Mouse (Mus musculus) adrenal gland, postnatal 4 days (tissue): ENCODE data around the gene Dnah11. TPM values are rescaled to one million over a fixed set of nuclear protein-coding genes. Genes with fewer than 3 reads are reported as not detected.
"Not testable (repeated sequence)": the region's sequence is repeated elsewhere in the genome, so short reads cannot be mapped to it uniquely, and the experiment has no call there.

Experiments
- DNase-seq, 2 experiments: peaks; one replicate each; pipeline ENCODE4 v3.0.0; 2021 to 2022; ENCODE audit warnings: low spot score in 2 of 2, mixed read lengths in 2 of 2
- total RNA-seq, 2 experiments: library from RNA; stranded (reverse); gene quantifications; 2 replicates each; pipeline ENCODE4 v1.2.3; 2021

Dnah11 gene
- total RNA-seq, 2 experiments from 2014 or later: 0.11 to 0.22 TPM

DNA sequence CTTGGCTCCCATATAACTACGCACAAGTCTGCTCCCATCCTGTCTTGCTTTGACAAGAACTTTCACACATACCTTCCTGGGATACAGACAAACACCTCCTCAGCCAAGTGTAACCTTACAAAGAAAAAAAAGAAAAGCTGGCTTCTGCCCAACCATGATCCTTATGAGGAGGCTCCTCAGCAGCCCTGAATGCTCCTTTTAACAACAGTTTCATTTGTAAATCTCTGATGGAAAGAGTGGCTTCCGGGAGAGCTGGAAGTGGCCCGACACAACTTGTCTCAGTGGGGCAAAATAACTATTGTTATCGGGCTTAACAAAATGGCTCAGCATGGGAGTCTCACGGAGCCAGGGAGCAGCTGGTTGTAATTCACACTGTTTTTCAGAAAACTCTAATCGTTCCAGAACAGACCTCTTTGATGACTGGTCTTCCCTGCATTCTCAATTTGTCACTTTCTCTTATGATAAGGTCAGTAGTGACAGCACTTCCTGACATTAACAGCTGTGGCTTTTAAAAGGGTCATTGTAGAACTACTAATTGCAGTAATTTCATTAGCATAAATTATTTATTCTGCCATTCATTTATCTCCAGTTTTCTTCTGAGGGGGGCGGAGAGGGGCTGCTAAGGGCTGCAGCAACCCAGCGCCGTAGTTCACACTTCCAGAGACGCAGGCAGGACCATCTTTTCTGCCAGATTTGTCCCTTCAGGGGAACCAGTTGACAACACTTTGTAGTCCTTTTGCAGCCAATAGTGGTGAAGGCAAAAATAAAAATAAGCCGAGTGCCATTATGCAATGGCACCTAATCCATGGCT, 209.6 kb downstream of the Dnah11 start:
- no peak for DNase-seq

DNA sequence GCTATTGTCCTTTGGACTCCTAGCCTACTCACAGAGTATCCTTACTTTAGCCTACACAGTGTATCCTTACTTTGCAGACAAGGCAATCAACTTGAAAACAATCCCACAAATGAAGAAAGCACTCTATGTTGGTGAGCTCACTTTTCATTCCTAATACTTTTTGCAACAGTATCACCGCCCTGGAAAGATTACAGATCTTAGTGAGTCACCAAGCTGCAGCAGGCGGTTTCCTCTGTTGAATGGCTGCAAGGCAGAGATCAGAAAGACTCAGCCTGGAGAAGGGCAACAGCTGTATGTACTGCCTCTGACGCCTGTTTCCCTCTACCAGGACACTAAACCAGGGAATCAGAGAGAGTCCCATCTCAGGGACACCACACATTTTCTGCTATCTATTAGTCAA, 218.5 kb downstream of the Dnah11 start:
- DNase-seq: no peak

DNA sequence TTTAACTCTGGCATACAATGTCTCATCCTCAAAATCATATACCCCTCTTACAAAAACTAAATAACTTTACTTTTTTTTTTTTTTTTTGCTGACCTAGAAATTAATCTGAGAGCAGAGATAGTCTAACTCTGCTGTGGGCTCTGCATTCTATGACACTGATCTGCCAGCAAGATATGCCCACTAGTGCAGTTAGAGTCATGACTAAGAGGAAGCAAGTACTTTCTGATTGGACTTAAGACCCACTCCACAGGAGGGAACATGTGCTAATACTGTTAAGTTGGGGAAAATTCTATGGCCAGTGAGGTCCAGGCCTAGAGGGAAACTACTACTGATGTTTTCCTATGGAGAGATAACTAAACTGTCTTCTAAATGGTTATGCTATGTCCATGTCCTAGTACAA, 225.1 kb downstream of the Dnah11 start:
- no peak for DNase-seq

DNA sequence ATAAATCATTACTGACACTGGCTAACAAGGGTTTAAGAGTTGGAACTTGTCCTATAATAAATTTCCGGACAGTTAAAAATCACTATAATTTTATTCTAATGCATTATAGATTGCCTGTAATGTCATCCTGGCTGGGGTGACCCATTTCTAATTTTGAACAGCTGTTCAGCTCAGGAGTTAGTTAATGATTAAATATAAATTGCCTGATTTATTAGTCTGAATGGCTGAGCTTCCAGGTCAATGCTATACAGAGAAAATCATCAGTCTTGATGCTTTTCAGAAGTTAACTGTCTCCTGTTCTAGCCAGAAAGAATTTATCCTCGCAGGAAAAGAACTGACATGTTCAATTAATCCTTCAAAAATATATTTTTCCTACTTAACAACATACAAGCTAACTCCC, 236.1 kb downstream of the Dnah11 start:
- DNase-seq: no peak

DNA sequence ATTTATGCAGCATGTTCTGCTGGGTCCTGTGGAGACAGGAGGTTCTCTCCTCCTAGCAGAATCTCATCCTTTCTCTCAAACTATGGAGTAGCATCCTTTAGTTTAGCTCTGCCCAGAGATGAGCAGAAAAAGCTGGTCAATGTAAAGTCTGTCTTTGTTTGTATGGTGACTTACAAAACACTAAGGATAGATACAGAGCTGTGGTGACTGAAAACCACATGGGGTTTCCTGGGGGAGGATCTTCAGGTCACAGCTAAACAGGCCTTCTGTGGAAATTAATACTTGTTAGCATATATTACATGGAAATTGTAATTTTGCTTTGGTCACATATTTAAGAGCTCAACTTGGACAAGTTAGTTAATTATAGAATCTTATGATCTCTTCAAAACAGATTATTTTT, 239.6 kb downstream of the Dnah11 start:
- no peak for DNase-seq

DNA sequence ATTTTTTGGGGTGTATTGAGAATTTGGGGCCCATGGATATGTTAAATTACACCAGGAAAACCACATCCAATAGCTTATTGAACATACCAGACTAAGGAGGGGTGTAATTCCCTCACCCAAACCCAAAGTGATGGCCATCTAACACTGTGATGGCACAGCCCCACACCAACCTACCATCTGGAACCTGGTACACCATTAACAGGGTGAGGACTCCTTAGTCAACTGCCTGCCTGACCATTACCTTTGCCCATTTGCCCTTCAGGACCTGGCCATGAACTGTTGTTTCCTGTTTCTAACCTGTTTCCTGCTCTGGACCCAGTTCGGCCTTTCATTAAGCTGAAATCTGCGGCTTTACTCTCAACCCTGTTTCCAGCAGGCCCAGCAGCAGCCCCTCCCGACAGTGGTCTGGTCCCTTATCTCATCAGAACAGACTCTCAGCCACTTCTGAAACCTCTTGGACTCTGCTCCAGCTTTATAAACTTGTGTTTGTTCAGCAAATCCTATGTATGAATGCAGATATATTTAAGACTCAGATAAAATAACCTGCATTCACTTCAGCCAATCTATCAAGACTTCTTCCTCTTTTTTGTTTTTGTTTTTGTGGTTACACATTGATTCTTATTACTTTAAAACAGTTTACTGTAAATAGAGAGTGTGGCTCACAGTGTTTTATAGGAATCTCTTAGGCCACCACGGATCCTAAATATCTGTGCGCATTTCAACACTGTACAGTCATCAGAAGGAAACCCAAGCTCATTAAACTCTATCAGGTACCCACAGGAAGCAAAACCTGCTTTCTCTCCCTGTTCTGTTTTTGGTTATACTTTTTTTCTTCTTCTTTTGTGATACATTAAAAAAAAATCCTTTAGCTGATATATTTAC, 251.8 kb downstream of the Dnah11 start:
- DNase-seq: no peak

DNA sequence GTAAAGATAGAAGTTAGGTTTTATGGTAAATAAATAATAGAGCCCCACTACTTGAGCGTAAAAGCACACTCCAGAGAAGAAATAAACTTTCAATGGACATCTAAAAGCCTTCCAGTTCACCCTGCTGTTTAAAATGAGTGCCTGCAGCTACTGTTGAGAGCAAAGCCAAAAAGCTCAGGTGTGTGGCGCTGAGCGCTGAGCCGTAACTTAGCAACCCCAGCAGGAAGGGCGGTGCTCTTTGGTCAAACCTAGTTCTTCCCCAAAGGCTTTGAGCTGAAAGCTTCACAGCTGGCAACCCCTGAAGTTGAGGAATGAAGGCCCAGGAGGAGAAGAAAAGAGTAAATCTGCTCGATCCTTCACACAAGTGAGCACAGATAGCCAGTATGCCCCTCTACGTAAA, 256.9 kb downstream of the Dnah11 start:
- DNase-seq: no peak

DNA sequence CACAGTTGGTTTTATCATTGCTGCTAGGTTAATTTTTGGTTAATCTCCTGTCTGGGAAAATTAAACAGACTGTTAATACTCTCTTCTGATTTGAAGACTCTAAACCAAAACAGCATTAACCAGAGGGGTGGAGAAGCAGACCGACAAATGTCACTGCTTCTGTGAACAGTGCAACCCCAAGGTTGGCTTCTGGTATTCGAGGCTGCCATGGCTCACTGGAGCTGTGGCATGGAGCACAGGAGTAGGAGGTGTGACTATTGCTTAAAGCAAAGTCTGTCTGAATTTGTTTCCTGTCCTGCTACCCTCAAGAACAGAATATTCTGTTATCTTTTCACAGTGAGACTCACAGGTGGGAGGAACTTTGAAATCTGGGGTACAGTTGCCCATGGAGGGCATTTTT, 260.6 kb downstream of the Dnah11 start:
- no peak for DNase-seq

DNA sequence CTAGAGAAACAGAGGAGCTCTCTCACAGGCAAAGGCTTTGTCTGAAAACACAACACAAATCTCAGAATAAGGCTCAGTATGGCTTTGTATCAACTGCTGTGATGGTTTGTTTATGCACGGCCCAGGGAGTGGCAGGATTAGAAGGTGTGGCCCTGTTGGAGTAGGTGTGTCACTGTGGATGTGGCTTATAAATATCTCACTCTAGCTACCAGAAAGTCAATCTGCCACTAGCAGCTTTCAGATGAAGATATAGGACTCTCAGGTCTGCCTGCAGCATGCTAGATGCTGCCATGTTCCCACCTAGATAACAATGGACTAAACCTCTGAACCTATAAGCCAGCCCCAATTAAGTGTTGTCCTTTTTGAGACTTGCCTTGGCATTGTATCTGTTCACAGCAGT, 266.8 kb downstream of the Dnah11 start:
- DNase-seq: no peak

DNA sequence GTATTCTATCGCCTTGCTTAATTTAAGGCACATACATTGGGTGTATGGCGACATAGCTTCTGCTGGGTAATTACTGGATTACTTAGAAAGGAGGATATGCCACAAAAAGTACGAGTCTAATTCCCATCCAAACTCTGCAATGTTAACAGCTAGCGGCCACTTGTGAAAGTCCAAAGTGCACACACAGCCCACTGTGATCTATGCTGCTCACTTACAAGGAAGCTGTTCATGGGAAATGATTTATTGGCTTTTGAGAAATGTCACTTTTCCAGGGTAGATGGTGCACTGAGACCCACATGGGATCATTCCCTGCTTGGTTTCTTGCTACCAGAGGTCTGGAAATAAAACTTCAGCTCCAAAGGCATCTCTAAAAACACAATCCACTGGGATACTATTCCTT, 269.1 kb downstream of the Dnah11 start:
- no peak for DNase-seq

DNA sequence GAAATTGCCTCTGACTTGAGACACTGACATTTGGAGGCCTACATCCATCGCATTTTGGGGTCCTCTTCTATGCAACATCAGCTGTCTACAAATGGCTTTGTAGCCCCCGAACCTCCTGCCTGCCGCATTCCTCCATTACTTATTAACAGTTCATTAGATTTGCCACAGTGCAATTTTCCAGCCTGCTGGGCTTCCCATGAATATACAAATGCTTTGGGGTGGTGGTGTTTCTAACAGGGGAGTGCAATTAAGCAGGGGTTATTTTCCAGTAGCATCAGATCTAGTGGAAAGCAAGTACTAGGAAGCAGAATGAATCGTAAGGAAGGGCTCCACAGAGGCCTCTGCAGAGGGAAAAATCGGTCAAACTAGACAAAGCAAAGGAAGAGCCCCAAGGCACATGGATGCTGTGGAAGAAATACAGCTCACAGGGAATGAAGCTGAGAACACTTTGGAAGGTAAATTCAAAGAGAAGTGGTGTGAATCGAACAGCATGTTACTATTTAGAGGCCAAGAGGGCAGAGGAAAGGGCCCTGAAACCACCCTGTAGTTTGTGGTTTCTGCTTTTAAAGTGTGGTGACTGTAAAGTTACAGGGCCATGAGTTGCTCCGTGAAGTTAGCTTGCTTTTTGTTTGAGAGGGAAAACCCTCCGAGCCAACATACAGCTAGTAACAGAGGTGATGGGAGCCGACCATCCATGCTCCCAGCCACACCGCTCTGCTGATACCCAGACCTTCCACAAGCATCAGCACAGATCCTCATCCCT, 282.8 kb downstream of the Dnah11 start:
- DNase-seq: no peak

DNA sequence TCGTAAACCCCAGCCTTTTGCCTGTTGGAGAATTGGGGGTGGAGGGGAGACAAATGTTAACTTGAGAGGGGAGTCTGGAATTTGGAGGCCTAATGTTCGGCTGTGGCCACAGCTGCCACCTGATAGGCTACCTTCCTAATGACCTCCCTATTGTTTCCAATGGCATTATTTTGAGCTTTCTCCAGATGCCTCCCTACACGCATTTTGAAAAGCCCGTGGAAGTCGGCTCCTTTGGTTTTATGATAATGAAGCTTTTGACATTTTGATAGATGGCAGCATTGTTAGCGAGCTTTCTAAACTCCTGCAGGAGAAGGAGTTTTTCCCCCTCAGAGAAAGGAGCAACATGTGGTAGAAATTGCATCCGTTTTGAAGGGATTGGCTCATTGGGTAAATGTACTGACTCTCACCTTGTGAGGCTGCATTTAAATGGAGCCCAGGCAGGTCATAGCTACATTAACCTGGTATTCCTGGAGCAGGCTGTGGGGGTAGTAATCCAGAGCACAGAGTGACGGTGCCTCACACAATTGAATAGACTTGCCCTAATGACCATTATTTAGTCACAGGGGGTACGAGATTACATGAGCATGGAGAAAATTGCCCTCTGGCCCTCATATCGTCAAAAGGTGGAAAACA, 284.1 kb downstream of the Dnah11 start:
- no peak for DNase-seq

DNA sequence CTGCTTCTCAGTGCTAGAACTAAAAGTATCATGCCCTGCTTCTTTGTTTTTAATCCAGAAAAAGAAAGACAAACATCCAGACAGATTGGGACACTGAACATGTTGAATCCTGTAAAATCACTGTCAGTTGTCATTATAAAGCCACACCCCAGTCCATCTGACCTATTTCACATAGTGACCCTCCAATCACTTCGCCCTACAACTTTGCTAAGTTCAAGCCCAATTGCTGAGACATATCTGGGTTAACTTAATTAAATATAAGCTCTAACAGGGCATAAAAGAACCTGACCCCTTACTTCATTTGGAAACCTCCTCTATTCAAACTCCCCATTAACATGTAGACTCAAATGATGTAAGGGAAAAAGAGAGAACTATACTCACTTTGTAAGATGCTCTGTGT, 287.4 kb downstream of the Dnah11 start:
- no peak for DNase-seq

DNA sequence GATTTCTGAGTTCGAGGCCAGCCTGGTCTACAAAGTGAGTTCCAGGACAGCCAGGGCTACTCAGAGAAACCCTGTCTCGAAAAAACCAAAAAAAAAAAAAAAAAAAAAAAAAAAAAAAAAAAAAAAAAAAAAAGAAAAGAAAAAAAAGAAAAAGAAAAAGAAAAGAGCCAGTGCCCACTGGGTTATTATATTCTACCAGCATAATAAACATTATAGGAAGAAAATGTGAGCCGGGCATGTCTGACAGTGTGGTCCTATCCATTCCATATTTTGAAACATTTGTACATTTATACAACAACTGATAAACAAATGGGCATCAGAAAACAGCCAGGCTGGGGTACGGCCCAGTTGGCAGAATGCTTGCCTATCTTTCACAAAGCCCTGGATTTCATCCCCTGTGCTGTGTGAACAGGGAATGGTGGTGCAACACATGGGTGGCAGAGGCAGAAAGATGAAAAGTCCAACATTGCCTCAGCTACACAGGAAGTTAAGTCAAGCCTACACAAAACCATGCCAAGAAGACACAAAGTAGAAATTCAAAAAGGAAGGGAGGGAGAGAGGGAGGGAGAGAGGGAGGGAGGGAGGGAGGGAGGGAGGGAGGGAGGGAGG, 293.5 kb downstream of the Dnah11 start:
- not testable (repeated sequence) for DNase-seq

DNA sequence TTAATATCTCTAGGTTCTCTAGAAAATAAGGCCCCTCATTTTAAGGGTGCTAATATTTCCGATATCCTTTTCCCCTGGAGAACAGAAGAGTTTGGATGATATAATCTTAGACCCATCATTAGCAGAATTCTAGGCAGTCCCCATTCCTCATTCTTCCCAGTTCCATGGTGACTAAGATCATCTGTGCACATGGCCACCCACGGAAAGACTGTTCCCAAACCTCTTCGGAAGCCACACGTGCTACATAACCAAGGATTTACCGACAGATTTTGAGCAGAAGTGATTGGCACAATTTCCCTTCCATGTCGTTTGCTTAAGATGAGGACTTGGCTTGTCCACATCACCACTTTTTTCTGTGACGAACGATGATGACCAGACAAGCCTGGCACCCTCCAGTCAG, 295.2 kb downstream of the Dnah11 start:
- DNase-seq: no peak

DNA sequence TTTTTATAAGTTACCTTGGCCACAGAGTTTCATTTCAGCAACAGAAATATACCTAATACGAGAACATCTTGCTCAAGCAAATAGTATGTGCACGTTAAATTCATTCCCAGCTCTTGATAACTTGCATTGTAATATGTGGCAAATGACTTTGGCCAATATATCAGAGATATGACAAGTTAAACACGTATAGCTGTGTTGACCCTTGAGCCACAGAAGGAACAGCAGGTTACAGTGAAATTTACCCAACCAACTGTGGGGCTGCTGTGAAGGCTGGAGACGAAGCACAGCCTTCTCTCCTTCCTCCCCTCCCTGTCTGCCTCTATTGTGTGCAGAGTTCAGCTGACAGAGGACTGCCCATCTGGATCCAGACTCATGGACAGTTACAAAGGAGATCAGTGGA, 297.5 kb downstream of the Dnah11 start:
- not testable (repeated sequence) for DNase-seq

DNA sequence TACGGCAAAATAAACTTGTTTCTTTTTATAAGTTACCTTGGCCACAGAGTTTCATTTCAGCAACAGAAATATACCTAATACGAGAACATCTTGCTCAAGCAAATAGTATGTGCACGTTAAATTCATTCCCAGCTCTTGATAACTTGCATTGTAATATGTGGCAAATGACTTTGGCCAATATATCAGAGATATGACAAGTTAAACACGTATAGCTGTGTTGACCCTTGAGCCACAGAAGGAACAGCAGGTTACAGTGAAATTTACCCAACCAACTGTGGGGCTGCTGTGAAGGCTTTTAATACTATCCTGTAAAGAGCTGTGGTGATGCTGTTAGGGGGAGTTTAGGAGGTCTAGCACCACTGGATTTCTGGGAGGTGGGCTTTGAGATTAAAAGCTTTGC, 298.0 kb downstream of the Dnah11 start:
- DNase-seq: not testable (repeated sequence)

DNA sequence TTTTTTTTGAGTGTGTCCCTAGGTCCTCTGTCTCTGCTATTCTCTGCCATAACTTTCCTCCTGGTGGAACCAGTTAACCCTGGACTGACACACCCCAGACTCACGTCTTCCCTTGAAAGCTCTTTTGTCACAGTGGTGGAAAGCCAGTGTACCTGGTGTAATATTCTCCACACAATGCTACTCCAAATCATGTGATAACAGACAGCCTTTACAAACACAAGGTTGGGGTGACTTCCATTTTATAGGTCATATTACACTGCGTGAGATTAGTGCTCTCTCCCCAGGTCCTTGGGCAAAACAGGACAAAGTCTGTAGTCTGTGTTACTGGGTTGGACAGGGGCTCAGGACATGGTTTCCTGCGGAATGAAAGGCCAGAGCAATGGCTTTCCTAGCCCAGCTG, 311.4 kb downstream of the Dnah11 start:
- no peak for DNase-seq

DNA sequence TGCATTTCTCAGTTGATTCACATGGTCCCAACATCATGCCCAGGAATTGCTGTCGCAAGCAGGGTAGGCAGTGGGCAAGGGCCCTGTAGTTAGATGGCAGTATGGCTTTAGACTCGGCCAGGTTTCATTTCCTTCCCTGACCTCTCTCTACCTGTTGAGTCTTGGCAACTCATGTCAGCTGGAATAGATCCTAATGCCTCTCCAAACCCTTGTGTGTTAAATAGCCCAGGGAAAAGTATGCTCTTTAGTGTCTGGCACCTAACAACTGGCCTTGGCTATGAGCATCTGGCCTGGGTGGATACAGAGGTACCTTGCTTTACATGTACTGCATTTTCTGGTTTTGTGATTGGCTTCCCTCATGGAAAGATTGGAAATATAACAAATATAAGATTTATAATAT, 314.2 kb downstream of the Dnah11 start:
- DNase-seq: no peak

DNA sequence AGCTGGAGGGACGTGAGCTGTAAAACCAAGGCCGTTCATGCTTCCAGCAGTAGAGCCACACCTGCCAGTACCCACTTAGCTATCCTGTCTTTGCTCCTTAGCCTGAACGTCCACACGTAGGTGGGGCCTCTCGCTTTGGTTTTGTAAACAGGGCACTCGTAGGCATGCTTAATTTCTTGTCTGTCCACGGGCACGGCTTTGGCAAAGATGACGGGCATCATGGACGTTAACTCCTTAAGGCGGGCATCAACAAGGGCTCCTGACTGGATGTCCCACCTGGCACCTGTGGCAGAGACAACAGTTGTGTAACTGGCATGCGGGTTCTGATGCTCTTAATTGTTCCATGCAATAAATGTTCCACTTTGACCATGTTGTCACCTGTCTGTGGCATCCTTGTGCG, 320.5 kb downstream of the Dnah11 start:
- DNase-seq: no peak

DNA sequence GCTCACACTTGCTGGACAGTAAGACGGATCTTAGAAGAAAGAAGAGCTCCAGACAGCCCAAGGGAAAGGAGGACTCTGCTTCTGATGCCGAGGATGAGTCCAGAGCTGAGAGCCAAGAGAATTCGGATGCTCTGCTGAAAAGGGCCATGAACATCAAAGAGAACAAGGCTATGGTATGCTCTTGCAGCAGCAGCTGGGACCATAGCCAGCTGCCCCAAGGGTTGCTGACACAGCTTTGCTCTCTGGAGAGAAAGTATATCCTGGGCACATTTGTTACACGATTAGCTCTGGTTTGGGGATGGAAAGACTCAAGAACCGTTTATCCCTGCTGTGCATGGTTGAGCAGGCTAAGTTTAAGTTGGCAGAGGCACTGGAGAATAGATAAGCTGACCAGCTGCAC, 326.6 kb downstream of the Dnah11 start:
- no peak for DNase-seq
